Mouse (Mus musculus): ENCODE data around the gene Wscd1.

DNA sequence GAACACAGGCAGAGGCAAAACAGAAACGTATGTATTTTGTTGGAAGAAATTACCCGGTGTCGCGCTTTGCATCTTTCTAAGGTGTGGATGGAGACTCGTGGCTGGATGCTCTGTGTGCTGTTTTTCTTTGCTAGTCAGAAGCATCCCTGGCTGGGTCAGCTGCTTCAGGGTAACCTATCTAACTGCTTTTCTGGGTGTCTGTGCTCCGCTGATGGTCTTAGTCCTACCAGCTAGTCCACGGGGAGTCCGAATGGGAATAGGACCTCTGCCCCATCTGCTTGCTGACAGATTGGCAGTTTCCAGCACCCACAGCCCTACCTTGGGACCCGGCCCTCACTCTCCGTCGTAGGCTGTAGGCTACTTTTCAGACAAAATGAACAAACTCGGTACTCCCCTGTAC, 2.0 kb downstream of the Wscd1 start:
- TF ChIP-seq POLR2A (IDR thresholded peaks at IDR 0.05; ENCODE audit: borderline replicate concordance, extremely low read depth, low read depth, low read length) = no peak
- TF ChIP-seq CTCF (IDR thresholded peaks at IDR 0.05; ENCODE audit: insufficient read depth, low read length) = no peak
